Mouse (Mus musculus) CH12.LX (cell line): ENCODE results near the gene Cbr2. TPM values are rescaled to one million over a fixed set of nuclear protein-coding genes. Genes with fewer than 3 reads are reported as not detected.

Experiments used
- DNase-seq: peaks from one replicate; pipeline ENCODE4 v3.0.0-alpha.2; 2013; ENCODE audit errors: extremely low read depth
- H3K27ac ChIP-seq: 2 replicates; pipeline ENCODE4 v1.5.1; 2012; ENCODE audit warnings: low read depth, mild to moderate bottlenecking, control low read depth, moderate library complexity; ENCODE audit not compliant: insufficient read depth
- H3K27me3 ChIP-seq: replicated peaks from 2 replicates; pipeline ENCODE3; 2012; ENCODE audit warnings: inconsistent platforms
- H3K36me3 ChIP-seq, 2 experiments: replicated peaks in 1 of 2; 2 replicates each; pipeline versions ENCODE3 to v1.6.1; 2012; ENCODE audit warnings: inconsistent platforms in 1 of 2, low read length in 1 of 2, mild to moderate bottlenecking in 1 of 2, mixed read lengths in 1 of 2, moderate library complexity in 1 of 2; ENCODE audit not compliant: control insufficient read depth in 1 of 2, insufficient read depth in 1 of 2
- H3K4me1 ChIP-seq, 2 experiments: 2 replicates each; pipeline ENCODE4 v1.6.1; 2012; ENCODE audit warnings: inconsistent platforms in 1 of 2, moderate library complexity in 1 of 2; ENCODE audit not compliant: insufficient read depth in 2 of 2, control insufficient read depth in 1 of 2
- H3K4me2 ChIP-seq: 2 replicates; pipeline ENCODE4 v1.6.1; 2012; ENCODE audit warnings: low read depth, mild to moderate bottlenecking, control low read depth; ENCODE audit not compliant: poor library complexity, insufficient read depth, severe bottlenecking
- H3K4me3 ChIP-seq, 3 experiments: fragments of 150-350 bp in 1 of 3; sonication (generic) in 1 of 3; replicated peaks in 1 of 3; 2 replicates each; pipeline versions ENCODE3 to v1.5.1; 2011 to 2012; ENCODE audit warnings: low read depth in 2 of 3, low read length in 2 of 3, mild to moderate bottlenecking in 2 of 3, moderate library complexity in 2 of 3, control low read depth in 1 of 3, improper control_type of control experiment in 1 of 3, inconsistent platforms in 1 of 3, mixed read lengths in 1 of 3; ENCODE audit not compliant: poor library complexity in 1 of 3
- H3K79me2 ChIP-seq: replicated peaks from 2 replicates; pipeline ENCODE4 v1.6.1; 2012; ENCODE audit warnings: mild to moderate bottlenecking, moderate library complexity; ENCODE audit not compliant: control insufficient read depth, poor library complexity, insufficient read depth, severe bottlenecking; ENCODE audit errors: extremely low read depth
- H3K9ac ChIP-seq: 2 replicates; pipeline ENCODE4 v1.6.1; 2012; ENCODE audit warnings: low read depth, mild to moderate bottlenecking, control low read depth, moderate library complexity; ENCODE audit not compliant: insufficient read depth
- H3K9me3 ChIP-seq: replicated peaks from 2 replicates; pipeline ENCODE3; 2012; ENCODE audit warnings: low read length, inconsistent platforms, mixed read lengths
- BHLHE40 ChIP-seq: IDR thresholded peaks from 2 replicates; pipeline ENCODE4 v1.6.1; 2011; ENCODE audit warnings: mild to moderate bottlenecking, low read depth, low read length, improper control_type of control experiment
- CHD2 ChIP-seq: IDR thresholded peaks from 2 replicates; pipeline ENCODE4 v1.6.1; 2011; ENCODE audit warnings: low read length, improper control_type of control experiment
- CTCF ChIP-seq, 2 experiments: IDR thresholded peaks in 1 of 2; conservative IDR thresholded peaks in 1 of 2; 2 replicates each; pipeline ENCODE4 v1.5.1; 2011 to 2012; ENCODE audit warnings: low read depth in 2 of 2, low read length in 2 of 2, improper control_type of control experiment in 1 of 2, inconsistent platforms in 1 of 2, mild to moderate bottlenecking in 1 of 2, moderate library complexity in 1 of 2
- E2F4 ChIP-seq: IDR thresholded peaks from 2 replicates; pipeline ENCODE4 v1.6.1; 2011; ENCODE audit warnings: low read depth, low read length, improper control_type of control experiment; ENCODE audit not compliant: insufficient replicate concordance
- EP300 ChIP-seq: IDR thresholded peaks from 2 replicates; pipeline ENCODE4 v1.6.1; 2011; ENCODE audit warnings: low read length, improper control_type of control experiment
- GABPA ChIP-seq: IDR thresholded peaks from 2 replicates; pipeline ENCODE4 v1.6.1; 2012; ENCODE audit warnings: low read depth, low read length, improper control_type of control experiment, inconsistent platforms; ENCODE audit not compliant: insufficient replicate concordance
- HCFC1 ChIP-seq: IDR thresholded peaks from 2 replicates; pipeline ENCODE4 v1.6.1; 2012; ENCODE audit warnings: low read depth, mild to moderate bottlenecking, inconsistent platforms, low read length, improper control_type of control experiment
- IRF4 ChIP-seq: IDR thresholded peaks from 2 replicates; pipeline ENCODE4 v1.6.1; 2014; ENCODE audit warnings: low read depth, mild to moderate bottlenecking, inconsistent platforms, low read length, improper control_type of control experiment
- KAT2A ChIP-seq: IDR thresholded peaks from 2 replicates; pipeline ENCODE4 v1.6.1; 2012; ENCODE audit warnings: low read length, improper control_type of control experiment, inconsistent platforms; ENCODE audit not compliant: insufficient replicate concordance
- MAFK ChIP-seq: IDR thresholded peaks from 2 replicates; pipeline ENCODE4 v1.6.1; 2011; ENCODE audit warnings: low read length, improper control_type of control experiment; ENCODE audit not compliant: insufficient replicate concordance
- MXI1 ChIP-seq: IDR thresholded peaks from 2 replicates; pipeline ENCODE4 v1.6.1; 2011; ENCODE audit warnings: mild to moderate bottlenecking, low read depth, low read length, improper control_type of control experiment
- POLR2AphosphoS2 ChIP-seq: IDR thresholded peaks from 2 replicates; pipeline ENCODE4 v1.6.1; 2011; ENCODE audit warnings: low read depth, low read length, improper control_type of control experiment
- RAD21 ChIP-seq: IDR thresholded peaks from 2 replicates; pipeline ENCODE4 v1.6.1; 2011; ENCODE audit warnings: low read depth, mild to moderate bottlenecking, low read length, improper control_type of control experiment, moderate library complexity
- SIN3A ChIP-seq: IDR thresholded peaks from 2 replicates; pipeline ENCODE4 v1.6.1; 2012; ENCODE audit warnings: low read length, improper control_type of control experiment, inconsistent platforms
- SMC3 ChIP-seq: IDR thresholded peaks from 2 replicates; pipeline ENCODE4 v1.6.1; 2011; ENCODE audit warnings: low read depth, low read length, improper control_type of control experiment
- UBTF ChIP-seq: IDR thresholded peaks from 2 replicates; pipeline ENCODE4 v1.6.1; 2012; ENCODE audit warnings: low read depth, mild to moderate bottlenecking, inconsistent platforms, low read length, improper control_type of control experiment, moderate library complexity
- USF1 ChIP-seq: IDR thresholded peaks from 2 replicates; pipeline ENCODE4 v1.6.1; 2014; ENCODE audit warnings: low read depth, mild to moderate bottlenecking, inconsistent platforms, low read length, improper control_type of control experiment
- USF2 ChIP-seq: conservative IDR thresholded peaks from 2 replicates; pipeline ENCODE4 v1.6.1; 2011; ENCODE audit warnings: low read depth, low read length, improper control_type of control experiment
- ZKSCAN1 ChIP-seq: IDR thresholded peaks from 2 replicates; pipeline ENCODE4 v1.6.1; 2012; ENCODE audit warnings: low read depth, inconsistent platforms, low read length, improper control_type of control experiment, borderline replicate concordance
- ZMIZ1 ChIP-seq: IDR thresholded peaks from 2 replicates; pipeline ENCODE4 v1.6.1; 2012; ENCODE audit warnings: low read depth, mild to moderate bottlenecking, inconsistent platforms, low read length, improper control_type of control experiment
- ZNF384 ChIP-seq: IDR thresholded peaks from 2 replicates; pipeline ENCODE4 v1.6.1; 2012; ENCODE audit warnings: low read depth, low read length, improper control_type of control experiment, inconsistent platforms
- dilution Hi-C: fragments of 300-500 bp; cut with MboI; formaldehyde crosslinking; loops from 2 replicates; pipeline ENCODE4 v1.14.3; 2020; ENCODE audit warnings: low sequenced_read_pairs; ENCODE audit not compliant: extremely low pct_unique_long_range_greater_than_20kb, extremely low pct_ligation_motif_present
- in situ Hi-C: fragments of 300-500 bp; cut with MboI; formaldehyde crosslinking; loops from 3 replicates; pipeline ENCODE4 v1.14.3; 2019; ENCODE audit warnings: low sequenced_read_pairs, low pct_ligation_motif_present, low pct_unique_long_range_greater_than_20kb, mixed read lengths
- polyA plus RNA-seq: library from polyadenylated mRNA; unstranded; fragments of >175 nt; gene quantifications from 2 replicates; pipeline ENCODE4 v1.2.1, GENCODE M21; 2012; ENCODE audit warnings: low read depth; ENCODE audit not compliant: insufficient read length
- total RNA-seq, 2 experiments: library from RNA; depleted of rRNA; stranded (reverse); fragments of 300-350 nt in 1 of 2; fragments of >200 nt in 1 of 2; gene quantifications; 2 replicates each; pipeline ENCODE4 v1.2.3; 2012 to 2014

Cbr2 gene
- total and polyA plus RNA-seq, 3 experiments = 0.21 TPM; not detected in 2

- DNase-seq = no peak
- dilution Hi-C loops = no loop called here
- Histone ChIP-seq H3K9ac (no peak within 1 kb of the TSS), H3K9me3 (peaks cover 7% of the 10 kb centered on the region), H3K27ac (no peak within 1 kb of the TSS), H3K36me3 (peaks cover 65 to 93% of the 10 kb centered on the region in 2 experiments), H3K4me1 (peaks cover 3 to 5% of the 10 kb centered on the region in 2 experiments), H3K4me2 (no peak within 1 kb of the TSS), H3K27me3 (no peaks in the 10 kb centered on the region), H3K4me3 (no peak within 1 kb of the TSS)
- TF ChIP-seq USF1 (no peak), ZMIZ1 (no peak), UBTF (no peak), POLR2AphosphoS2 (0 out of 2 replicates have a peak, but pooled peaks have one; percentile 16), MAFK (no peak), MXI1 (no peak), HCFC1 (no peak)
- TF ChIP-seq, all 38 proteins: peak for 1
- in situ Hi-C loops = no loop called here
- no peaks in the 10 kb centered on the region for H3K79me2 ChIP-seq
These were observed 10.5 kb downstream of the Cbr2 start, which contains the start of gene Rac3 for GRCm38 (mm10) chr11:120721124-120722066. Rac3 (plus strand) TSS chr11:120721470.

DNA sequence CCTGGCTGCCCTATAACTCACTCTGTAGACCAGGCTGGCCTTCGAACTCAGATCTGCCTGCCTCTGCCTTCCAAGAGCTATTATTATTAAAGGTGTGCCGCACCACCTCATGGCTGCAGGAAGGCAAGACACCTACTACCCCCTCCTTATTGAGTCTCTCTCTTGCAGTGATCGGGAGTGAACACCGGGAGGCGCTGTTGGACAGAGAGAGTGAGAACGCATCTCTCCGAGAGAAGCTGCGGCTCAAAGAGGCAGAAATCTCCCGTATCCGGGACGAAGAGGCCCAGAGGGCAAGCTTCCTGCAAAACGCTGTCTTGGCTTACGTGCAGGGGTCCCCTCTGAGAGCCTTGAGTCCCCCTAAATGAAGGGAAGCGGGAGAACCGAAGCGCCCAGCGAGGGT is 11.5 kb downstream of the Cbr2 start:
- in situ Hi-C loops = no loop called here
- H3K27ac ChIP-seq = no peak overlapping the region
- peaks cover 7% of the 10 kb centered on the region for H3K9me3 ChIP-seq
- no peaks in the 10 kb centered on the region for H3K79me2 ChIP-seq
- peaks cover under 1 to 5% of the 10 kb centered on the region in 2 experiments; a peak in 1 of 4 replicates for H3K4me1 ChIP-seq
- no peak overlapping the region for H3K4me3 ChIP-seq
- H3K36me3 ChIP-seq = peaks cover 62 to 94% of the 10 kb centered on the region in 2 experiments
- H3K4me2 ChIP-seq = no peak overlapping the region
- no peaks in the 10 kb centered on the region for H3K27me3 ChIP-seq
- TF ChIP-seq SIN3A = no peak
- TF ChIP-seq POLR2AphosphoS2 = no peak
- TF ChIP-seq KAT2A = no peak
- no peak for TF ChIP-seq ZMIZ1
- TF ChIP-seq EP300 = no peak
- no peak for TF ChIP-seq CHD2
- TF ChIP-seq E2F4 = no peak
- peak in 1 of 2 experiments; percentile 79; a peak in 3 of 4 replicates for TF ChIP-seq CTCF (conservative IDR thresholded peaks at IDR 0.05 in 1 of 2, IDR thresholded peaks at IDR 0.05 in 1 of 2; ENCODE audit: low read depth in 2 of 2, low read length in 2 of 2)
- TF ChIP-seq USF2 = no peak
- TF ChIP-seq UBTF = no peak
- no peak for TF ChIP-seq ZNF384
- no peak for TF ChIP-seq ZKSCAN1
- no peak for TF ChIP-seq BHLHE40
- TF ChIP-seq RAD21 = peak; percentile 69
- TF ChIP-seq SMC3 = peak; percentile 65
- no peak for TF ChIP-seq GABPA
- no peak for TF ChIP-seq MAFK
- no peak for TF ChIP-seq IRF4
- peak; percentile 69 for DNase-seq
- no peak overlapping the region for H3K9ac ChIP-seq
- dilution Hi-C loops = no loop called here
